Mouse (Mus musculus) CD4-positive helper T cell, adult 2 months (primary cell): ENCODE results near the gene Pdcd1lg2.
"Not testable (repeated sequence)": the region's sequence is repeated elsewhere in the genome, so short reads cannot be mapped to it uniquely, and the experiment has no call there.

ENCODE experiments used
- DNase-seq: peaks from one replicate; pipeline ENCODE4 v3.0.0-alpha.2; 2012; ENCODE audit warnings: low read depth, missing footprints, low spot score

Gene Pdcd1lg2

DNA sequence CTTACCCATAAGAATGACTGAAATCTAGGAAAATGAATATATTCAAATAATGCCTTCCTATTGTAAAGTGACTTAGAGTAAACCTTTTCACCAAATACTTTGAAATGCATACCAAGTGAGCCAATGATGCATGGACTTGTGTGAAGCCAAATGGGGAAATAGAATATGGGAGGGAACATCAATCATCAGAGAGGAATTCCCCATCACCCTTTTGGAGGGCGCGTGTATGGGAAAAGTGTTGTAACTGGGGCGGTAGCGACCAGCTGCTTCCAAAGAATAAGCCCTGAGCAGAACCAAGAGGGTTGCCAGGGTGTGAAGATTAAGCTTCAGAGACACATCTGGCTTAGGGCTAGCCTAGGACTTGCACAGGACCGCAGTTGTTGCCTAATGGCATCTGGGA lies 27.4 kb upstream of the Pdcd1lg2 start:
- DNase-seq: no peak

GRCm38 (mm10) chr19:29384412-29384811 lies 26.3 kb upstream of the Pdcd1lg2 start:
- DNase-seq: no peak

- no peak for DNase-seq
These were observed 25.7 kb upstream of the Pdcd1lg2 start for GRCm38 (mm10) chr19:29384994-29385393.

DNA sequence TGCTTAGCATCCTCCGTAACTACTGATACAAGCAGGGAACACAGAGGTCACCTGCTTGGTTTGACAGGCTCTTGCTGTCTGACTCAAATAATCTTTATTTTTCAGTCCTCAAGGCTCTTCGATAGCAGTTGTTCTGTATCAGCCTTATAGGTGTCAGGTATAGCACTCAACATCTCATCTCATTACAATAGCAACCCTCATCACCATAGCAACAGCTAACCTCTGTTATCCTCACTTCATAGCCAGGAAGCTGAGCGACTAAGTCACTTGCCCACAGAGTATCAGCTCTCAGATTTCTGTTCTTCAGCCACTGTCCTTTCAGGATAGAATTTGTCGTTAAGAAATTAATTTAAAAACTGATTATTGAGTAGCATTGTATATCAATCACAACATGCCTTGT lies 24.9 kb upstream of the Pdcd1lg2 start:
- no peak for DNase-seq

DNA sequence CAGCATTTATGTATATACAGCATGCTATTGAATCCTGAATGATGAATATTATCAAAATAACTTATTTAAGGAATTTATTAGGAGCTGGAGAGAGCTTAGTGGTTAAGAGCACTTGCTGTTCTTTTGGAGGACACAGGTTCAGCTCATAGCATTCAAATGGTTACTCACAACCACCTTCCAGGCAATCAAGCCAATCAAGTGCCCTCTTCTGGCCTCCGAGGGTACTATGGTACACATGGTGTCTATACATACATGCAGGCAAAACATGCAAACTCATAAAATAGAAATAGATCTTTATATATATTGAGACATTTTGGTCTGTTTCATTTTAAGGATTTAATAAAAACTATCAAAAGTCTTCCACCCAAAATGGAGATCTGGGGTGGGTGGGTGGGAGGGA lies 21.9 kb upstream of the Pdcd1lg2 start:
- DNase-seq: no peak

- DNase-seq: no peak
These were observed 20.2 kb upstream of the Pdcd1lg2 start for GRCm38 (mm10) chr19:29390483-29390882.

DNA sequence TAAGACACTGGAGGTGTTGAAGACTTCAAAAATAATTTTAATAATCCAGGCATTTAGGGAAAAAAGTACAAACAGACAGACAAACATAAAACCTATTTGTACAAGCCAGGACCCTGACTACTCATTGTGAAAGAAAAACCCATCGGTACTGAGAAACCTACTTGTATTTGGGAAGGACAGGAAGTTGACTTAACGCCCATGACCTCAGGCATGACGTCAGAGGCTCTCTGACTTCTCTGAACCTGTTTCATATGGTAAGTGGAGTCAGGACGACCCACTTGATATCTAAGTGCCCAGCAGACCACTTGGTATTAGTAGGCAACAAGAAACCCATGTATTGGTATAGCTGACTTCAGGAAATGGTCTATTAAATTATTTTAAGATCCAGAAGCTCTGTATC lies 19.4 kb upstream of the Pdcd1lg2 start:
- DNase-seq: peak; percentile 50

GRCm38 (mm10) chr19:29393333-29393732 lies 17.4 kb upstream of the Pdcd1lg2 start:
- DNase-seq: no peak

DNA sequence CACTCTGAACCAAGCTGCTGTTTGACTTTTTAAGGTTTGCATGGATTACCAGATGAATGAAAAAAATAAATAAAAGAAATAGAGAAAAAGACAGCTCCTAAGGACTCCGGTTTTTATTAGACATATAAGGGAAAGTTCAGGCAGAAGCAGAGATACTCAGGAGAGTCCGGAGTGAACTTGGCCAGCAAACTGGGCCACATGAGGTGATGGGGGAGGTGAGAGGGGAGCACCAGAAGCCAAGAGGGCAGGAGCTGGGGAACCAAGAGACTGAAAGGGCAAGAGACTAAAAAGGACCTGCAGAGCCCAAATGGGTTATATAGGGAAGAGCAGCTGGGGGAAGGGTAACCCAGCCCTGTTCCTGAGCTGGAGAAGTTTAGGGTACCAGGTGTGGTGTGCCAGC lies 16.0 kb upstream of the Pdcd1lg2 start:
- DNase-seq: no peak

DNA sequence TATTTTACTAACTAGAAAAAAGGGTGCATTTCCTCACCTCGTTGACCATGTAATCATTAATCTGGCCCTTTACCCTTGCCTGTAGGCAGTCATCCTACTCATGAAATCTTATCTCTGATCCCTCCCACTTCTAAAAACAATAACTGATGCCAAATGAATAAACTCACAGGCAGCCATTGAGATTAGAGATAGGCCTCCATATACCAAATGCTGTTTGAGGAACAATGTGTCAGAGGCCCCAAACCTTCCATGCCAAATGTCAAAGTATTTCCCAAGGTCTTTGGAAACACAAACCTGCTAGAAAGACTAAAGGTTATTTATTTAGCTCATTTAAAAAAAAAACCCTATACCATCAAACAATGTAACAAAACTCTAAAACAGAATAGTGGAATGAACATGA lies 14.4 kb upstream of the Pdcd1lg2 start:
- no peak for DNase-seq

DNA sequence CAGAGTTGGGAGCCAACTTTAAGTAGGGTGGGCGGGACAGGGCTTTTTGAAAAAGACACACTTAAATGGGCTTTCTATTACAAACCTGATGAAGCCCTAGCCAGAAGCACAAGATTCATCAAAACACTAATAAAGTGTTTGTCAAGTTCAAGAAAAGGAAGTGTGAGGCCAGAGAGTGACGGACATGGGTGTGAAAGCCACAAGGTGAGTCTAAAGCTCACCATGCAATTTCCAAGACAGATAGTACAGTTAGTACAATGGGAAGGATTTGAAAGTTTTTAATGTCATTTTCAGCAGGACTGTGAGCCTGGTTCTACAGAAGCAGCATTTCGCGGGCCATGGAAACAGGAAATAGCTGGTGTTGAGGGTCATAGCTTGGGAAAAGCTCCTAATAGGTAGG lies 10.9 kb upstream of the Pdcd1lg2 start:
- no peak for DNase-seq

DNA sequence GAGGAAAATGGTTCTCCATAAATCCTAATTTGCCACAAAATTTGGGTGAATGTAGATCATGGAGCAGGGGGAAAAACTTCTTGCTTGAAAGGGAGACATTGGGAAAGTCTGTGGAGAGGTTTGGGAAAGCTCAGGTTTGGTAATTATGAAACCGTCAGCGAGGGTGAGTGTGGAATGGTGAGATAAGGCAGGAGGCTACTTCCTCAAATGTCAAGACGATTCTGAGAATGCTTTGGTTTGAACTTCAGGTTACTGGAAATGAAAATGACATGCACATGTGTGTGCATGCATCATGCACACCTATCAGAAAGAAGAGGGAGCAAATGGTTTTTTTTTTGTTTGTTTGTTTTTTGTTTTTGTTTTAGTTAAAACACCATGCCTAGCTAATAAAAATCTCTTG lies 10.3 kb upstream of the Pdcd1lg2 start:
- DNase-seq: no peak

- no peak for DNase-seq
These were observed 8.1 kb upstream of the Pdcd1lg2 start for GRCm38 (mm10) chr19:29402621-29403020.

DNA sequence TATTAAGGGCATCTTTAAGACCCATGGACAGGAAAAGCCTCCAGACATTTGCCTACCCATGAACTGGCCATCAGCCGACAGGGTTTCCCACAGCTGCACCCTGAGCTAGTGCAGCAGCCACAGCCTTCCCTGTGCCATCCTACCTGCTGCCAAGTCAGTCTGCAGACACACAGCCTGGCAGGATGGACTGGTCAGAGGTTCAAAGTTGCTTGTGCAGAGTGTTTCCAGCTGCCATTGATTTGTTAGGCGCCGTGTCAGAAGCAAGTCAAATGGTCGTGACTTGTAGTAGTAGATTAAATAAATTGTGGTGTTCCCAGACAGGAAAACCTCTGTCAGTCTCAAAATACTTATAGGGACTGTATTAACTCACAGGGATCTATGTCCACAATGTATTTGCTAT lies 7.5 kb upstream of the Pdcd1lg2 start:
- DNase-seq: no peak

- no peak for DNase-seq
These were observed 5.3 kb upstream of the Pdcd1lg2 start for GRCm38 (mm10) chr19:29405388-29405787.

- no peak for DNase-seq
These were observed 4.4 kb upstream of the Pdcd1lg2 start for GRCm38 (mm10) chr19:29406042-29407017.

DNA sequence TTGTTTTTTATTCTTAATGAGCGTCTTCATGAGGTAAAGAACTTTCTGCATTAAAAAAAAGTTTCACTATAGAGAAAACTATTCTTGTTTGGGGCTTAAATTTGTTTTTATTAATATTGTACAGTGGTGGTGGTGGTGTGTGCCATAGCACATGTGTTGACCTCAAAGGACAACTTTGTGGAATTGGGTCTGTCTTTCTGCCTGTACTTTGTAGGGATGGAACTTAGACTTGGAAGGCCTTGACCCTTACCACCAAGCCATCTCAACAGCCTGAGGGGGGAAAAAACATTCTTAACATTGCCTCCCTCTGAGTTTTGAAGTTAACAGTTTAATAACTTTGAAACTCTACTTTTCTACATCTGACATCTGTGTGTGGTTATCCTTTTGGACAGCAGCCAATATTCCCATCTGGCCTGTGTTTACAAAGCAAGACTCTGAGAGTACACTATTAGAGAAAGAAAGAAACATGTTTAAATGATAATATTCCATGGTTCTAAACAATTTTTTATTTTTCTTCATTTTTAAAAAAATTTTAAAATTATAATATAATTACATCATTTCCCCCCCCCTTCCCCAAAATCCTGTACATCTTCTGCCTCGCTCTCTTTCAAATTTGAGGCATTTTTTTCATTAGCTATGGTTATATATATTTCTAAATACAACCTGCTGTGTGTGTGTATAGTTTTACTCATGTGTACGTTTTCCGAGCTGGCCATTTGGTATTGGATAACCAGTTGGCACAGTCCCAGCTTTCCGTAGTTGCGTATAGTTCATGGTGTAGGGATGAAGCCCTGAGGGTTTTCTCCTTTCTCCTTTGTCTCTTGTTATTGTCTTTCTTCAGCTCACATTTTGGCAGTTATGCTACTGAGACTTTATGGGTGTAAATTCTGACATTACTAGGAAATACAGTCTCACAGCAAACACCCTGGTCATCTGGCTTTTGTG lies 2.0 kb downstream of the Pdcd1lg2 start:
- no peak for DNase-seq

DNA sequence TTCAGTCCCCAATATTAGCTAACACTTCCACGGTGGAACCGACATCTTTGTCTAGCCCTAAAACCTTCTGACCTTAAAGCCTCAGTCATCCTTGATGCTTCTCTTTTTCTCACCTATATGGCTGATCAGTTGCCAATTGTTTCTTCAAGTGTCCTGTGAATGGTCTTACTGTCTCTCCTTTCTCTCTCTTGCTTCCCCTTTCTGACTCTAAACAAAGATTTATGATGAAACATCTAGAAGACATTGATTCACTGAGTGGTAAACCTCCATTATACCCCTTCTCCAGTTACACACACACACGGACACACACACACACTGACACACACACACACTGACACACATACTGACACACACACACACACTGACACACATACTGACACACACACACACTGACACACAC lies 3.8 kb downstream of the Pdcd1lg2 start:
- DNase-seq: no peak

DNA sequence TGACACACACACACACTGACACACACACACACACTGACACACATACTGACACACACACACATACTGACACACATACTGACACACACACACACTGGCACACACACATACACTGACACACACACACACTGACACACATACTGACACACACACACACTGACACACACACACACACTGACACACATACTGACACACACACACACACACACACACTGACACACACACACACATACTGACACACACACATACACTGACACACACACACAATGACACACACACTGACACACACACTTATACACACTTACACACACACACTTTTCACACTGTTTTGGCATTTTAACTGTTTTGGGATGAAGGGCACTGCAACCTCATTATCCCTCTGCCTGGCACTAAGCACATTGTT lies 4.2 kb downstream of the Pdcd1lg2 start:
- not testable (repeated sequence) for DNase-seq

DNA sequence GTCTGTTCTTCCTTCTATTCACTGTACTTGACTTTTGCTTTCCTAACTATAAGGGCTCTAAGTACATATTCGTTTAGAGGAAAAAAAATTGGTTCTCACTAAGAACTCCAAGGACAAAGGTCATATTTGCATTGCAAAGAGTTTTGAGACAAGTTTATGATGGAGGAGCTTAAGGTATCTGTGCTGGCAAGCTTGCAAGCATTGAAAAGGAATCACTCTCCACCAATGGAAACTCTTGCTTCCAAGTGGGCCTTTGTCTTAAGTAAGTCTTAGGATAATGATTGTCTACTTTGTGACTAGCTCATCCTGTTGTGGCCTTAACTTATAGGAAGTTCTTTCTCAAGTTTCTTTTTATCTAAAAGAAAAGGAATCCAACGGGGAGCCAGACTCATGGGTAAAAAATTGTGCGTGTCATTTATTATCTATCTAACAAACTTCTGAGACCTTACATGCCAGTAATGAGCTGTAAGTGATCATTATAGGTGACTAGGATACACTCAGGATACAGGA lies 5.7 kb downstream of the Pdcd1lg2 start:
- no peak for DNase-seq

DNA sequence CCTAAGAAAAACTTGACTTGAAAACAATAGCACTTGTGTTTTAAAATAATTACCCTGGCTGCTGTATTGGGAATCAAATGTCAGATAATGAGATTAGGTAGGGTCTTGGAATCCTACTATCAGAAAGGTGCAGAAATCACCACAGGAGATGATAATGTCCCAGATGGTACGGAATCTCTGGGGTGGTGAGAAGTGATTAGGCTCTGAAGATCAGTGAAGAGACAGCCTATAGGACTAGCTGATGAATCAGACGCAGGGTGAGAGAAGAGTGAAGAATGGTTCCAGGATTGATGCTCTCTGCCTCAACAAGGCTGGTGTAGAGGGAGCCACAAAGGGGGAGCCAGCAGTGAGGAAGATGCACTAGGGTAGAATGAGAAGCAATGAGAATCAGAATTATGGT lies 6.5 kb downstream of the Pdcd1lg2 start:
- no peak for DNase-seq

DNA sequence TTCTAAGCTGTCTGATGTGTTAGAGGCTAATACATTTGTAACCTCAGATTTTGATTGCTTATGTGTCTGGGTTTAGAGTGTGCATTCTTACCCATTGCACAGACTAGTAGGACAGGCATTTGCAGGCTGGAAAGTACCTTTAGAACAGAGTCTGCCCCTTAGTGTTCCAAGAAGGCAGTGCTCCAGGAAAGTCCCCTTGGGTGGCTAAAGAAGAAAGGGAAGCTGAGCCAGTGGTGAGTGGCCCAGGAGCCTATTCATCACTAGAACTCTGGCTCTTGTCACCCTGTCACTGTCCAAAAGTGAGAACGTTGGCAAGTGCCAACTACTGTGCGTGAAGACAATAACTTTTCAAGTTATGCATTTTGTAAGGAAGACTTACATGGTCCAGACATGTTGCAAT lies 7.2 kb downstream of the Pdcd1lg2 start:
- peak; percentile 52 for DNase-seq
